Mouse (Mus musculus) embryonic facial prominence, embryonic 10.5 days (tissue): Measurements from ENCODE around the gene Csf3r. TPM values are rescaled to one million over a fixed set of nuclear protein-coding genes. Genes with fewer than 3 reads are reported as not detected.
A peak's percentile ranks its signal among the peaks of the same experiment; 100 is the strongest.

Experiments
- DNase-seq: peaks from one replicate; pipeline ENCODE4 v3.0.0-alpha.2; 2017; ENCODE audit warnings: low spot score
- H3K27ac ChIP-seq: fragments of 300-500 bp; sonication (generic); replicated peaks from 2 replicates; pipeline ENCODE4 v1.5.1; 2016; ENCODE audit warnings: mild to moderate bottlenecking
- H3K27me3 ChIP-seq: fragments of 300-500 bp; sonication (generic); replicated peaks from 2 replicates; pipeline ENCODE4 v1.6.1; 2016; ENCODE audit warnings: low read depth, mild to moderate bottlenecking; ENCODE audit not compliant: poor library complexity, severe bottlenecking
- H3K36me3 ChIP-seq: fragments of 300-500 bp; sonication (generic); replicated peaks from 2 replicates; pipeline ENCODE4 v1.6.1; 2016; ENCODE audit warnings: mild to moderate bottlenecking, moderate library complexity
- H3K4me1 ChIP-seq: fragments of 300-500 bp; sonication (generic); 2 replicates; pipeline ENCODE4 v1.6.1; 2016
- H3K4me3 ChIP-seq: fragments of 300-500 bp; sonication (generic); 2 replicates; pipeline ENCODE4 v1.5.1; 2016; ENCODE audit warnings: mild to moderate bottlenecking, moderate library complexity
- H3K9me3 ChIP-seq: fragments of 300-500 bp; sonication (generic); 2 replicates; pipeline ENCODE4 v1.6.1; 2016; ENCODE audit warnings: mild to moderate bottlenecking
- WGBS: fragments of 180-500 bp; shearing (Covaris S2); methylation state at CpG from one replicate; pipeline ENCODE4 v1.1.7; 2016; 5-methylcytosine and 5-hydroxymethylcytosine counted together
- polyA plus RNA-seq: library from polyadenylated mRNA; unstranded; fragments of >200 nt; fragmentation: Nextera tagmentation; extraction: Ambion mirVana; gene quantifications from 2 replicates; pipeline ENCODE4 v1.2.1, GENCODE M21; 2016

The Csf3r gene
- polyA plus RNA-seq, 1 experiment from 2014 or later: 0.54 TPM

DNA sequence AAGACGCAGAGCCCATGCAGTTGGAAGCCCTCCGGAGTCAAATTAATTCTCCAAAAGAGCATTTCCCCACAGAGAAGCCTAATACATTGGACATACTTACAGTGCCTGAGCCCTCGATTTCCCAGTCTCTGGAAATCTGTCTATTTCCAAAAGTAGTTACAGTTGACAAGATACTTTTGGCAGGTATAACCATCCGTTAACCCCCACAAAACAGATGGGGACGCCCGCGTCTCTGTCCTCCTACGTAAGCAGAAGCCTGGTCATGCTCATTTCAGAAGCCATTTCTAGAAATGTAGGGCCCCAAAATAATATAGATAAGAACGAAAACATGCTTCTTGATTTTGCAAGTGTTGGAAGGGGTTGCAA lies 34.6 kb downstream of the Csf3r start:
- H3K27ac ChIP-seq: peak overlapping the region; percentile 79
- peaks cover 28% of the 10 kb centered on the region for H3K36me3 ChIP-seq
- no peak for DNase-seq
- H3K9me3 ChIP-seq: no peaks in the 10 kb centered on the region
- H3K27me3 ChIP-seq: no peaks in the 10 kb centered on the region
- WGBS: 43% methylated on average over 9 of the region's 9 CpGs
- peaks cover 20% of the 10 kb centered on the region for H3K4me1 ChIP-seq
- peak overlapping the region; percentile 80 for H3K4me3 ChIP-seq

DNA sequence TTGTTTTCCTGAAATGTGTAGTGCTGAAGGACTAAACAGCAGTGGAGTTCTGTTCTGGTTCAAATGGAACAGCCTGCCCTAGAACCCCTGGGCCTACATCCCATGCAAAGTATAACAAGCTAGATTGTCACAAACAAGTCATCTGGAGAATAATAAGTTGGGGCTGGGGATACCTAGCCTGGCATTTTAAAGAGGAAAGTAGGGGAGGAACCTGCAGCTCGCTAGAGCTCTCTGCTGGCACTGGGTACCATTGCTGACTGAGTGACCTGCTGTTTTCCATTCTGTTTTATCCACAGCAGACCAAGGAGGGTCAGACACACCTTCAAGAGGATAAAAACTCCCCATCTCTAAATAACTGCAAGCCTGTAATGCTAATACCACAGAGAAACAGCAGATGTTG lies 38.5 kb downstream of the Csf3r start:
- H3K4me3 ChIP-seq: no peak overlapping the region
- no peaks in the 10 kb centered on the region for H3K36me3 ChIP-seq
- no peak overlapping the region for H3K27ac ChIP-seq
- no peaks in the 10 kb centered on the region for H3K9me3 ChIP-seq
- H3K4me1 ChIP-seq: peaks cover 12% of the 10 kb centered on the region
- no peak for DNase-seq
- no peaks in the 10 kb centered on the region for H3K27me3 ChIP-seq
- 33% methylated on average over 1 of the region's 1 CpGs for WGBS

DNA sequence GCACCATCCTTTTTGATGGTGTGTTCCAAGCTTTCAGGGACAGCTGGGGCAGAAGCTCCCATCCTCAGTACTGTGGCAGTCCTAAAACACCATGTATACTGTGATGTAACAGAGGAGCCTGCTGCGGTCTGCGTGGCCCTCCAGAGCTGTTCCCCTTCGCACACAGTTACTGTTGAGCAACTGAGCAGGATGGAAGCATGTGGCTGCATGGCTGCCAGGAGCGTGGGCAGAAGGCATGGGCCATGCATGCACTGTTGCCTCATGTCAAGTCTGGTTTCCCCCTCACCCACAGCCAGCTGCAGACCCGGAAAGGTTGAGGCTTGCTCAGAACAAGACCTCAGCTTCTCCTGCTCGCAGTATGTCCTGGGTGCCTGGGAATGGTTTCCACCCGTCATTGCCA lies 40.9 kb downstream of the Csf3r start:
- H3K36me3 ChIP-seq: 0 out of 2 replicates have a peak, but pooled peaks cover 3% of the 10 kb centered on the region
- no peak overlapping the region for H3K4me3 ChIP-seq
- no peaks in the 10 kb centered on the region for H3K9me3 ChIP-seq
- 90% methylated on average over 7 of the region's 7 CpGs for WGBS
- no peaks in the 10 kb centered on the region for H3K27me3 ChIP-seq
- no peak overlapping the region for H3K27ac ChIP-seq
- H3K4me1 ChIP-seq: no peaks in the 10 kb centered on the region
- DNase-seq: no peak

DNA sequence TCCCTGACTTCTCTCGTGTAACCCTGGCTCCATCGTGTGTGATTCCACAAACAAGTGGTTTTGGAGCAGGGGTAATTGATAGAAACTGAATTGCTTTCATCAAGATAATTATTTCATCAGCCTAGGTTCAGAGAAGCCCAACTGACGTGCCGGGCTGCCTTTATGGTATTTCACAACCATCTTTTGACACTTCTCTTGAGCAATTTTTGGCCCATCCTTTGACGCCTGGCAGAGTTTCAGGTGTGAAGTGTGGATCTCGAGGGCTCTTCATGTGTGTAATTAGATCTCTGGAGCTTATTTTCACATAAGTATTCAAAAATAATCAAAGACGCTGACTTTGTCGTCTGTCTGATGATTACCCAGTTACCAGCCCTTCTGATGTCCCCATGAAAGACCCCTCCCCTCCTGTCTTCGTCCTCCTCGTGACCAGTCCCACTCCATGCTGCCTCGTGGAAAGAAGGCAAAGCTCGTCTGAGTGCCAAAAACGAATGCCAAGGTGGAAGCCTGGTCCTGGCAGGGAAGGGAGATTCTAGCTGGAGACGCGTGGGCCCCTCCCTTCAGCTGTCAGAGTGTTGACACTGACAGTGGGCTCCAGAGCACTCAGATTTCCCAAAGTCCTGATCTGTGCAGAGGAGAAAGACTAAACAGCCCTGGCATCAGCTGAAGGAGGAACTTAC lies 43.2 kb downstream of the Csf3r start:
- no peak for DNase-seq
- Histone ChIP-seq H3K27ac (no peak overlapping the region), H3K4me1 (no peaks in the 10 kb centered on the region), H3K9me3 (no peaks in the 10 kb centered on the region), H3K4me3 (no peak overlapping the region), H3K27me3 (no peaks in the 10 kb centered on the region), H3K36me3 (0 out of 2 replicates have a peak, but pooled peaks cover 3% of the 10 kb centered on the region)
- WGBS: 77% methylated on average over 15 of the region's 15 CpGs

DNA sequence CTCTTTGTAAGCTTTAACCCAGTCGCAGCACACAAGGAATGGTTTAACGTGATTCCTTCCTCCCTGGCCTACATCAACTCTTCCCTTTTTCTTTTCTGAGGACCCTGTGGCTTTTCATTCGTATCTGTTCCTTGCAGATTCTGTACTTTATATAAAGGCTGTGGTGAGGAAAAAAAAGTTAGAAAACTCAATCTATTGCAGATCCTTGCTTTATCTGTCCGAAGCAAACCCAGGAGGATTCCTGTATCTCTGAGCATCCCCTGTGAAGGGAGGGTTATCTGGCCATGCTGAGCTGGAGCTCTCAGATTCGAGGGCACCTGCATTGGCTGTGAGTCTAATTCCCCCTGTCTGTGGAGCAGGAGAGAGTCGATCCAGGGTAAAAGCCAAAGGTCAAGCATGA lies 44.5 kb downstream of the Csf3r start:
- no peak overlapping the region for H3K4me3 ChIP-seq
- no peak for DNase-seq
- H3K27me3 ChIP-seq: no peaks in the 10 kb centered on the region
- no peaks in the 10 kb centered on the region for H3K9me3 ChIP-seq
- H3K27ac ChIP-seq: no peak overlapping the region
- H3K36me3 ChIP-seq: 0 out of 2 replicates have a peak, but pooled peaks cover 4% of the 10 kb centered on the region
- WGBS: 88% methylated on average over 6 of the region's 6 CpGs
- H3K4me1 ChIP-seq: no peaks in the 10 kb centered on the region

DNA sequence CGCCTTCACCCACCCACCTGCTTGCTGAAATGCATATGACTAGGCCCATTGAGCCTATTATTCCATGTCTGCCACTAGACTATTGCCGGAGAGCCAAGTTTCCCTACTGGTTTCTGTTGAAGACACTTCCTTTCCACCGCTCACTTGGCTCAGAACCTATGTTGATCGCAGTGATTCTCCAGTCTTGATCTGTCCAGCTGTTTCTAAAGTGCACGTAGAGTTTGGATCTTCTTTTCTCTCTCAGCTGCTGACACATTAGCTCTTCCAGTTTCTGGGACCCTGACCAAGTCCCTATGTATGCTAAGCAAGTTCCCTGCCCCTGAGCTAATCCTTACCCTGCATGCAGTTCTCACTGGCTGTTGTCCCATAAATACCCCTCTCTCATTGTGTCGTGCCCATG lies 53.5 kb downstream of the Csf3r start:
- DNase-seq: no peak
- Histone ChIP-seq H3K27ac (no peak overlapping the region), H3K27me3 (no peaks in the 10 kb centered on the region), H3K4me1 (no peaks in the 10 kb centered on the region), H3K4me3 (no peak overlapping the region), H3K9me3 (no peaks in the 10 kb centered on the region), H3K36me3 (peaks cover 30% of the 10 kb centered on the region)
- WGBS: 84% methylated on average over 6 of the region's 6 CpGs

DNA sequence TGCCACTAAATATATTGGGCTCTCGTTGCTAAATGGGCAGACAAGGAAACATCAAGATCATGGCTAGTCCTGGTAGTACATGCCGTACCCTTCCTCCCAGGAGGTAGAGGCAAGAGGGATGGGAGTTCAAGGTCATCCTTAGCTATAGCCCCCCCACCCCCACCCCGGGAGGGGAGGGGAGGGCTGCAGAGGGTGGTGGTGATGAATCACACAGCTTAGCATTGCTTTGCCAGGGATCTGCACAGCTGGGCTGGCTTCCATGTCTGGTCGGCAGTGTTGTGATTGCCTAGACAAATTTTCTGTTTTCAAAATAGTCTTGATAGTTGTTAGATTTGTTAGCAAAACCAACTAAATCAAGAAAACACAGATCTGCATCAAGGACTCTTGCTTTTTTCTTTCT lies 54.9 kb downstream of the Csf3r start:
- Histone ChIP-seq H3K27me3 (no peaks in the 10 kb centered on the region), H3K4me1 (no peaks in the 10 kb centered on the region), H3K4me3 (no peak overlapping the region), H3K27ac (no peak overlapping the region), H3K9me3 (no peaks in the 10 kb centered on the region), H3K36me3 (peaks cover 27% of the 10 kb centered on the region)
- DNase-seq: no peak
- WGBS: 87% methylated on average over 4 of the region's 4 CpGs

DNA sequence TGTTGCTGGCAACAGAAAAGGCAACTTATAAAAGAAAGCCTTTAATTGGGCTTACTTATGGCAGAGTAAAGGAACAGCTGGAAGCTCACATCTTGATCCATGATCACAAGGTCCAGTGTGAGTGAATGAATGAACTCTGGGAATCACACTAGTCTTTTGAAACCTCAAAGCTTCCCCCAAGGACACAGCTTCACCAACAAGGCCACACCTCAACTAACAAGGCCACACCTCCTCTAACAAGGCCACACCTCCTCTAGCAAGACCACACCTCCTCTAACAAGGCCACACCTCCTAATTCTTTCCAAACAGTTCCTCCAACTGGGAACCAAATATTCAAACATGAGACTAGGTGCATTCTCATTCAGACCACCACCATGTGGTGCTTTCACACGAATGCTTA lies 57.3 kb downstream of the Csf3r start:
- Histone ChIP-seq H3K4me1 (0 out of 2 replicates have a peak, but pooled peaks cover 4% of the 10 kb centered on the region), H3K36me3 (peaks cover 18% of the 10 kb centered on the region), H3K9me3 (no peaks in the 10 kb centered on the region), H3K4me3 (no peak overlapping the region), H3K27me3 (no peaks in the 10 kb centered on the region), H3K27ac (no peak overlapping the region)
- no peak for DNase-seq
- 92% methylated on average over 1 of the region's 1 CpGs for WGBS

DNA sequence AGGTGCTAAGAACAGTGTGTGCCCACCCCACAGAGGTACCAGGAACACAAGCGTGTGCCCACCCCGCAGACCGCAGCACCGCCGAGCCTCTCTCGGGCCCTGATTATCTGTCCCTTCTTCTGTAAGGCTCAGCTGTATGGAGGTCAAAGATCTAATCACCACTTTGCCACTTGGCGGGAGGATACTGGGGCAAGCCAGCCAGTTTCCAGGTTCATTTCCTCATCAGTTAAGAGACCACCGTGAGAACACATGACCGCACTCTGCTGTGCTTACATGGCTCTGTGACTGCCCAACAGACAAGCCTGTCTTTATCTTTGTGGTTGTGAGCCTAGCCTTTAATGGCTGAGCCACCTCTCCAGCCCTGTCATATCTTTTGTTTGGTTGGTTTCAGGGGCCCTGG lies 58.7 kb downstream of the Csf3r start:
- H3K27me3 ChIP-seq: no peaks in the 10 kb centered on the region
- H3K9me3 ChIP-seq: no peaks in the 10 kb centered on the region
- 90% methylated on average over 9 of the region's 9 CpGs for WGBS
- H3K36me3 ChIP-seq: peaks cover 18% of the 10 kb centered on the region
- H3K27ac ChIP-seq: no peak overlapping the region
- no peak for DNase-seq
- H3K4me1 ChIP-seq: 0 out of 2 replicates have a peak, but pooled peaks cover 4% of the 10 kb centered on the region
- H3K4me3 ChIP-seq: no peak overlapping the region

DNA sequence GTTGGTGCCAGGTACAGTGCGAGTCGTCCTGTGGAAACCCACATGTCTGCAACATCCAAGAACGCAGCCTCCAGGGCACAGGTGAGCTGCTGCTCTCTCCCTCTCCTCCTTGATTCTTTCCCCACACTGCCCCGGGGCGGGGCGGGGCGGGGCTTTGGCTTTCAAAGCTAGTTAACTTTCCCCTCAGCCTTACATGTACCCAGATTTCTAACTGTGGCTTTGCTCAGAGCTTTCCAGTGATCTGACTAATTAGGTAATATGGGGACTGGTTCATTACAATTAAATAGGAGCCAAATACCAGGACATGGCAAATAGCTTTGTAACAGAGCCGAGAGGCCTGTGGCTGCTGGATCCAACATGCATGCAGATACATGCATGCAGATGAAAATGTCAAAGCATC lies 60.0 kb downstream of the Csf3r start:
- Histone ChIP-seq H3K36me3 (peaks cover 18% of the 10 kb centered on the region), H3K27ac (no peak overlapping the region), H3K4me1 (0 out of 2 replicates have a peak, but pooled peaks cover 4% of the 10 kb centered on the region), H3K4me3 (no peak overlapping the region), H3K27me3 (no peaks in the 10 kb centered on the region), H3K9me3 (no peaks in the 10 kb centered on the region)
- WGBS: 72% methylated on average over 8 of the region's 8 CpGs
- no peak for DNase-seq

DNA sequence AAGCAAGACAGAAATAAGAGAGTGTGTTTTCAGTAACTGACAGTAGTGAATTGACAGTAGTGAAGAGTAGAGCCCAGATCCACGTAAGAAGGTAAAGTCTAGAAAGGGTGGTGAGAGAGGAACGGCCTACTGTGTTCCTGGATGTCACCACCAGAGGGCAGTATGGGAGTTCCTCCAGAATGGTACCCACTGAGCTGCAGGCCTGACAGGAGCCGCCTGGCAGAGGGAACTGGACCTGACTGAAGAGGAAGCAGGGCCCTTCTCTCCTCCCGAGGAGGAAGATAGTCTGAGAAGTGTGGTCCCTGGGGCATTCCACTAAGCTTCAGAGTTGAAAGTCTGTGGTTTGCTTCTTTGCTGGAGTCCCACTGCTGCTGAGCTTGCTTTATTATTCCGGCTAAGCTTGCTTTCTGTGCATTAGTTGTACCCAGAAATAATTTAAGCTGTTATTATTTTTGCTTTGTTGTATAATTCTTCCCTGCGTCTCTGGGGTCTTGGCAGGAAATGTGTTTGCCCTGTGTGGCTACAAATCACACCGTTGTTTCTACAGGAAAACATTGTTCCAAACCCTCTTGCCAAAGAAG lies 61.7 kb downstream of the Csf3r start:
- peaks cover 12% of the 10 kb centered on the region for H3K36me3 ChIP-seq
- H3K4me1 ChIP-seq: 0 out of 2 replicates have a peak, but pooled peaks cover 6% of the 10 kb centered on the region
- 31% methylated on average over 7 of the region's 7 CpGs for WGBS
- H3K27me3 ChIP-seq: no peaks in the 10 kb centered on the region
- H3K9me3 ChIP-seq: no peaks in the 10 kb centered on the region
- no peak overlapping the region for H3K27ac ChIP-seq
- DNase-seq: peak; percentile 86
- H3K4me3 ChIP-seq: no peak overlapping the region

DNA sequence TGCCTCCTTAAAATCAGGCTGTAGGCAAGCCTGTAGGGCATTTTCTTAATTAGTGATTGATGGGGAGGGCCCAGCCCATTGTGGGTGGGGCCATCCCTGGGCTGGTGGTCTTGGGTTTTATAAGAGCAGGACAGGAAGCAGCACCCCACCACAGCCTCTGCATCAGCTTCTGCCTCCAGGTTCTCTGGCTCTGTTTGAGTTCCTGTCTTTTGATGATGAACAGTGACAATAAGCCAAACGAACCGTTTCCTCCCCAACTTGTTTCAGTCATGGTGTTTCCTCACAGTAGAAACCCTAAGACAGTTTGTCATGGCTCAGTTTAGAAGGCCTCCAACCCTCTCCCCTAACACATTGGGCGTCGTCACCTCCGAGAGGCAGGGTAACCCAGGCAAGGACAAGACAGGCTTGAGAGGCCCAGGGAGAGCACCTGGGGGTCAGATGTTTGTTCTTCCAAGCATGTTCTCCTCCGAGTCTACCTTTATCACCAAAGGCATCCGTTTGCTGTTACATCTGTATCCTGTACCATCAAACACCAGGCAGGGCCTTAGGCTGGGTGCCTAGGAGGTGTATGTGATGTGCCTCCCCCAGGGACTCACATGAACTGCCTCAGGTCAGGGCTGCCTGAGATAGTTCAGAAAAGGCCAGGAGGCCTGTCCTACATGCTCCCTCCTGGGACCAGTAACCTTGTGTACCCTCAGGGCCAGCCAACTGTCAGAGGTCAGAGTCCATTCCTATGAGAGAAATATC lies 65.9 kb downstream of the Csf3r start:
- Histone ChIP-seq H3K4me3 (no peak overlapping the region), H3K27ac (no peak overlapping the region), H3K9me3 (no peaks in the 10 kb centered on the region), H3K4me1 (0 out of 2 replicates have a peak, but pooled peaks cover 6% of the 10 kb centered on the region), H3K36me3 (no peaks in the 10 kb centered on the region), H3K27me3 (no peaks in the 10 kb centered on the region)
- no peak for DNase-seq
- WGBS: 75% methylated on average over 7 of the region's 7 CpGs

DNA sequence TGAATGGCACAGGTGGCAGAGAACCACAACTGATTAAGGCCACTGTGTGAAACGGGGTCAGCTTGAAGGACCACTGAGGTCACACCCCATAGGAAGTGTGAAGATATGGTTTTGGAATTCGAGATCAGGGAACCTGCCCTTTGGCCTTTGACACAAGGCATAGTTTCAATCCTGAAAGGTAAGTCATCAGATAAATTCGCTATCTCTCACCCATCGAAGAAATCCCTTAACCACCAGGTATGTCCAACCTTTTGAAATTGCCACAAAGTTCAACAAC lies 66.4 kb downstream of the Csf3r start:
- H3K27ac ChIP-seq: no peak overlapping the region
- H3K4me3 ChIP-seq: no peak overlapping the region
- no peaks in the 10 kb centered on the region for H3K9me3 ChIP-seq
- 0 out of 2 replicates have a peak, but pooled peaks cover 6% of the 10 kb centered on the region for H3K4me1 ChIP-seq
- H3K36me3 ChIP-seq: no peaks in the 10 kb centered on the region
- no peaks in the 10 kb centered on the region for H3K27me3 ChIP-seq
- no peak for DNase-seq
- 74% methylated on average over 4 of the region's 4 CpGs for WGBS
